Mouse (Mus musculus) bone marrow macrophage, adult 2 months (primary cell): Measurements from ENCODE around the gene Olfr190.
"Not testable (repeated sequence)": the region's sequence is repeated elsewhere in the genome, so short reads cannot be mapped to it uniquely, and the experiment has no call there.

Source experiments
- CTCF ChIP-seq: IDR thresholded peaks from 2 replicates; pipeline ENCODE4 v1.5.1; 2012; ENCODE audit warnings: low read depth, mild to moderate bottlenecking, low read length, moderate library complexity
- POLR2A ChIP-seq: IDR thresholded peaks from 2 replicates; pipeline ENCODE4 v1.6.1; 2012; ENCODE audit warnings: mild to moderate bottlenecking, low read depth, low read length, borderline replicate concordance

GRCm38 (mm10) chr16:59049286-59049685 lies 28.5 kb downstream of the Olfr190 start:
- TF ChIP-seq CTCF, POLR2A: not testable (repeated sequence)
